Mouse (Mus musculus) T-helper 2 cell (primary cell): ENCODE measurements around the gene Parvb.

Experiments
- in situ Hi-C: fragments of 300-600 bp; cut with MboI, MseI; formaldehyde crosslinking; loops from one replicate; pipeline ENCODE4 v1.15.1; 2025; ENCODE audit warnings: high pct_unique_total_duplicates

The Parvb gene

GRCm38 (mm10) chr15:84291097-84291496, 59.3 kb downstream of the Parvb start:
- in situ Hi-C loops, result no loop called here

- in situ Hi-C loops, result no loop called here
These were observed 61.7 kb downstream of the Parvb start for GRCm38 (mm10) chr15:84293590-84293989.

GRCm38 (mm10) chr15:84294391-84294790, 62.5 kb downstream of the Parvb start:
- in situ Hi-C loops, result no loop called here

GRCm38 (mm10) chr15:84295225-84295624, 63.4 kb downstream of the Parvb start:
- in situ Hi-C loops, result no loop called here

- in situ Hi-C loops, result no loop called here
These were observed 65.6 kb downstream of the Parvb start for GRCm38 (mm10) chr15:84297454-84297853.

- in situ Hi-C loops, result no loop called here
These were observed 67.0 kb downstream of the Parvb start for GRCm38 (mm10) chr15:84298804-84299370.

GRCm38 (mm10) chr15:84299662-84300333, 68.0 kb downstream of the Parvb start:
- in situ Hi-C loops, result no loop called here

- in situ Hi-C loops, result no loop called here
These were observed 68.7 kb downstream of the Parvb start for GRCm38 (mm10) chr15:84300591-84300990.

- in situ Hi-C loops, result no loop called here
These were observed 69.2 kb downstream of the Parvb start for GRCm38 (mm10) chr15:84301026-84301425.

GRCm38 (mm10) chr15:84301641-84302420, 70.0 kb downstream of the Parvb start:
- in situ Hi-C loops, result no loop called here

GRCm38 (mm10) chr15:84303264-84303663, 71.4 kb downstream of the Parvb start:
- in situ Hi-C loops, result no loop called here

- in situ Hi-C loops, result no loop called here
These were observed 73.5 kb downstream of the Parvb start for GRCm38 (mm10) chr15:84305333-84305732.

GRCm38 (mm10) chr15:84310271-84310670, 78.4 kb downstream of the Parvb start:
- in situ Hi-C loops, result no loop called here

GRCm38 (mm10) chr15:84311295-84312085, 79.6 kb downstream of the Parvb start:
- in situ Hi-C loops, result no loop called here

- in situ Hi-C loops, result no loop called here
These were observed 81.2 kb downstream of the Parvb start for GRCm38 (mm10) chr15:84312878-84313565.

- in situ Hi-C loops, result no loop called here
These were observed 81.7 kb downstream of the Parvb start for GRCm38 (mm10) chr15:84313566-84313878.

GRCm38 (mm10) chr15:84314420-84315080, 82.7 kb downstream of the Parvb start:
- in situ Hi-C loops, result no loop called here

GRCm38 (mm10) chr15:84315276-84316046, 83.6 kb downstream of the Parvb start:
- in situ Hi-C loops, result no loop called here

GRCm38 (mm10) chr15:84319393-84319792, 87.5 kb downstream of the Parvb start:
- in situ Hi-C loops, result no loop called here

- in situ Hi-C loops, result no loop called here
These were observed 89.8 kb downstream of the Parvb start for GRCm38 (mm10) chr15:84321544-84322174.
